Mouse (Mus musculus): ENCODE measurements around the gene Cxcl5.

- TF ChIP-seq CTCF (IDR thresholded peaks at IDR 0.05; ENCODE audit: insufficient read depth, low read length) (no peak), POLR2A (IDR thresholded peaks at IDR 0.05; ENCODE audit: borderline replicate concordance, extremely low read depth, low read depth, low read length) (no peak)
Observed at GRCm38 (mm10) chr5:90775562-90775961, 16.4 kb downstream of the Cxcl5 start.

All from lung, adult 2 months (tissue).